Mouse (Mus musculus) megakaryocyte, adult 5-6 weeks (primary cell): ENCODE measurements at regions not wholly inside any gene's neighbourhood (a gene's known extent, or its start where the extent isn't known, plus 50 kb on each side); places are given as distances from the start of the nearest gene placed in this dataset.
"Not testable (repeated sequence)": the region's sequence is repeated elsewhere in the genome, so short reads cannot be mapped to it uniquely, and the experiment has no call there.

ENCODE experiments used
- ATAC-seq: 2 replicates; pipeline ENCODE4 v1.8.0; 2016; ENCODE audit warnings: mild to moderate bottlenecking, inconsistent platforms; ENCODE audit not compliant: poor library complexity, severe bottlenecking

GRCm38 (mm10) chr3:21918431-21918830 is 158.0 kb upstream of the Tbl1xr1 start:
- no peak for ATAC-seq

GRCm38 (mm10) chr3:21919931-21920330 is 156.5 kb upstream of the Tbl1xr1 start:
- 0 out of 2 replicates have a peak, but pooled peaks have one; percentile 30 for ATAC-seq

DNA sequence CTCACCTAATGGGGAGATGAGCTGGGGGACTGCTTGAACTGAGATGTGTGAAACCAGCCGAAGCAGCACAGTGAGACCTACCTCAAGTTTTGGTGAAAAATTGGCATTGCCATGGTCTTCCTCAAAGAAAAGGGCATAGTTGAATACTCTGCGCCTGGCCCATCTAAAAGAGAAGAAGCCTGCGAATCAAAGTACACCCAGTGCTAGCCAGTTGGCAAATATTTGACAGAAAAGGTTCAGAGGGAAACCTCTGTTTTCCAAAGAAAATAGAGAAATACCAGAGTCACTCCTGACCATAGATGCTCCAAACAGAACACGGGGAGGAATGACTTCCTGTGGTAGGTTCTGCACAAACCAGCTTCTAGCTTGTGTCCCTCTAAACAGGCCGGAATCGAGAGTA is 144.5 kb upstream of the Tbl1xr1 start:
- no peak for ATAC-seq

- ATAC-seq, result not testable (repeated sequence)
Measured at GRCm38 (mm10) chr3:21932696-21933095, 143.8 kb upstream of the Tbl1xr1 start.

DNA sequence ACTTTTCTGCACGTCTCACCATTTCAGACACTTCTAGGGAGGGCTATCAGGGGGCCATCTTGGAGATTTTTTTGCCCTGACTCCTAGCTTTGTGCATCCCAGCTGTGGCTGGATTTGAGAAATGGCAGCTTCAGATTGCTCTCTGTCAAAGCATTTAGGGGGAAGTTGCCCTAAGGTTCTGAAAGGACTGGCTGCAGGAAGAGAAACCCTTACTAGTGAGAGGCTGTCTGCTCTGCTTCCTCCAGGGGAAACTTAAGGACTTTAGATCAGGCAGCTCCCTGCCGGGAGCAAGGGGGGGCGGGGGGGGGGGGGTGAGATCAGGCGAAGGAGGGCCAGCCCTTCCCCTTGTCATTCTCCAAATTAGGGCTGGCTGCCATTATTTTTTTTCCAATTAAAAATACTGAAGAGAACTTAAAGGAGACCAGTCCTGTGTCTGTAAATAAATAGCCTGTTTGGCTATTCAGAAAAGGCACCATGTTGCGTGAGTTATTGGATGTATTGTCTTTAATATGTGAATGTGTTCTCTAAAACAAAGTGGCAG is 141.7 kb upstream of the Tbl1xr1 start:
- ATAC-seq, result peak; percentile 41

- peak; percentile 83 for ATAC-seq
Measured at GRCm38 (mm10) chr3:21935571-21936261, 140.7 kb upstream of the Tbl1xr1 start.

DNA sequence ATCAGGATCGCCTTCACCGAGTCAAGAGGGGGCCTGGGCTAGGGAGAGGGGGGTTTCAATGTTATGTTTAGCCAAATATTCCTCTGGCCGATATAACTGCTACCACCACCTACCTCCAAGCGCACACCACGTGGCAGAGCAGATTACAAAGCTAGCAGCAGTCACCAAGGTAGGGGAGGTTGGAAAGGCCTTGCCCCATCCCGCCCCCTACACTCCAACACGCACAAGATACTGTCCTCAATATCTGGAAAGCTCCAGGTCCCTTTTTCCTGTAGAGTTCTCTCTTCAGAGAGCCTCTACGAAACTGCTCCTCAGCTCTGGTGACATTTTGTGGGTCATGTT is 140.2 kb upstream of the Tbl1xr1 start:
- ATAC-seq, result peak; percentile 21

DNA sequence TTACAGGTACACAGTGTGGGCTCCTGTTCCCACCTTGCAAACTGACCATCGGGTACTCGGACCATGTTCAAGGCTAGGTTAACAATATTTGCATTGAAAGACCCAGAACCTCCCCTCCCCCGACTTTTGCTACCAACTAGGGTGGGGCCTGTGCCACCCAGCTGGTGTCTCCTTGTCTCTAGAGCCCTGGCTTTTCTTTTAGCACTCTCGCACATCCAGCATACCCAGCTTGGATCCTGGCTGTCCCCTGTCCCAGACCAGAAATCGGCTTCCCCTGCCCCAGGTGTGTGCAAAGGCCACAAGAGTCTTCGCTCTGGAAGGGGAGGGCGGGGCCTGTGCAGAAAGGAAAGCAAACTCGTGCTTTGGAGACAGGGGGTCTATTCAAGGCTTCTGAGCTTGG is 139.8 kb upstream of the Tbl1xr1 start:
- ATAC-seq, result no peak

DNA sequence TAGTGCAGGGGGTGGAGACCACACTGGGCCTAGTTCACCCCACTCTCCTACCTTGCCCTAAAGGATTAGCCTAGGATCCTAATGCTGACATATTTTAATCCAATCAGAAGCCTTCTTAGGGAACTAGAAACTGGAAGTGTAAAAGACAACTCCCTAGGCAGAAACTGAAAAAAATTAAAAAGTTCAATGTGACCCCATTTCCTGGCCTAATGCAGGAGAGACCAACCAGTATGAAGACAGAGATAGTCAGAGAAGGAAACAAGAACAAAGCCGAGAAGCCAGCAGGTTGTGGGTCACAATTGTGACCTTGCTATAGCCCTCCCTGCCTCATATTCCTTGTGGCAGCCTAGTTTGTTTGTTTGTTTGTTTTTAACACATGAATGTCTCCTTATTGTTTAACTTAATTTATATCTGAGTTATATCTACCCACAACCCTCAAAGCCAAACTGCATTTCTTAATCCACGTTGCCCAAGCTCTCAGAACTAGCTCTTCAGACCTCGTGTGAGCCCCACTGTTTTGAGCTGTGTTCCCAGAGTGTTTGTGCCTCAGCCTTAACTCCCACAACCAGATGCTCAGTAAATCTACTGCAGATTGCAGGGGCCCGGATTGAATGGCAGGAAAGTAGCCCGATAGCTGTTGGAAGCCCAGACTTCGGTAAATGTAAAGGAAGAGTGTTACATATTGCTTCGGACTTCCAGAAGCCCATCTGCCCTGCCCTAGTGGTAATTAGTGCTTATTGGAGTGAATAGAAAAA is 139.0 kb upstream of the Tbl1xr1 start:
- ATAC-seq, result 0 out of 2 replicates have a peak, but pooled peaks have one; percentile 8

GRCm38 (mm10) chr3:21938071-21938848 is 138.2 kb upstream of the Tbl1xr1 start:
- ATAC-seq, result no peak

DNA sequence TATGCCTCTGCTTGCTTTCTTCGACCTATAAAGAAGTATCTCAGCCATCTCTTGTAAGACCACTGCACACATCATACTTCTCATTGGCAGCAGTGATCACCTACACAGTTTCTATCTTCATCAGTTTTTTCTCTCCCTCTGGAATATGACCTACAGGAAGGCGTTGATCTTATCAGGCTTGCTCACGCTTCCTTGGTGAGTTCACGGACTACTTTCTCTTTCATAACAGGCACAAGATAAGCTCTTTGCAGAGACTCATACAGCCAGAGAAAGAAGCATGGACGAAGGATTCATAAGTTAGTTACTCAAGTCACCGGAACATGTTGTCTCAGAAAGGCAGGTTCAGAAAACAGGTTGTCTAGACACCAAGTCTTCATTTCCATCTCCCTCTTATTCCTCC is 136.7 kb upstream of the Tbl1xr1 start:
- ATAC-seq, result no peak

DNA sequence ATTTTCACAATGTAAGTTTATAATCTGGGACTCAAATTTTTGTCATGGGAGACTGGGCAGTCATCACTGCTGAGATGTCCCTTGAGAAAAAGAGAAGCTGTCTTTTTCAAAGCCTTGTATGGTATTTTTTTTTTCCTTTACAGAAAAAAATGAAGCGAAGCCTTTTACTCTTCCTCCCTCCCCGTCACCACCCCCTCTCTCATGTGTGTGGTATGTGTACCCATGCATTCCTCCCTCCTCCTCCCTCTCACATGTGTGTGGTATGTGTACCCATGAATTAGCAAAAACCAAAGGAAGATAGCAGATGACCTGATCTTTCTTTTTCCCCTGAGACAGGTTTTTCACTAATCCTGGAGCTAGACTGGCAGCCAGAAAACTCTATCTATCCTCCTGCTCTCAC is 134.9 kb upstream of the Tbl1xr1 start:
- no peak for ATAC-seq

GRCm38 (mm10) chr3:21942912-21943311 is 133.5 kb upstream of the Tbl1xr1 start:
- ATAC-seq, result no peak

DNA sequence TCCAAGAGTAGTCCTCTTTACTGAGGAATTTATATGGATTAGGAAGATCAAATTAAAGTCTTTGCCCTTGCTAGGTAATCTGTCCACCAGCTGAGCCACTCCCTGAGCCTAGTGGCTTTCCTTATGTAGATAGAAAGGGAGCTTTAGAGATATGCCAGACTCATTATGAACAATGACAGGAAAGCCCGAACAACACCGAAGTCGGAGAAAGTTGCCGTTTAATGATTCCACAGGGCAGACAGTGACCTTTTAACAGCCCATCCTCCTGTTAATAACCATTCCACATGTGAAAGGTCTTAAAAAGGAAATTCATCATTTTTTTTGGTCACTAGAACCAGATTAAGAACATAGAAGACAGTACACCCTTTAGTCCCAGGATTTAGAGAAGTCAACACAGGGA is 130.7 kb upstream of the Tbl1xr1 start:
- ATAC-seq, result no peak

DNA sequence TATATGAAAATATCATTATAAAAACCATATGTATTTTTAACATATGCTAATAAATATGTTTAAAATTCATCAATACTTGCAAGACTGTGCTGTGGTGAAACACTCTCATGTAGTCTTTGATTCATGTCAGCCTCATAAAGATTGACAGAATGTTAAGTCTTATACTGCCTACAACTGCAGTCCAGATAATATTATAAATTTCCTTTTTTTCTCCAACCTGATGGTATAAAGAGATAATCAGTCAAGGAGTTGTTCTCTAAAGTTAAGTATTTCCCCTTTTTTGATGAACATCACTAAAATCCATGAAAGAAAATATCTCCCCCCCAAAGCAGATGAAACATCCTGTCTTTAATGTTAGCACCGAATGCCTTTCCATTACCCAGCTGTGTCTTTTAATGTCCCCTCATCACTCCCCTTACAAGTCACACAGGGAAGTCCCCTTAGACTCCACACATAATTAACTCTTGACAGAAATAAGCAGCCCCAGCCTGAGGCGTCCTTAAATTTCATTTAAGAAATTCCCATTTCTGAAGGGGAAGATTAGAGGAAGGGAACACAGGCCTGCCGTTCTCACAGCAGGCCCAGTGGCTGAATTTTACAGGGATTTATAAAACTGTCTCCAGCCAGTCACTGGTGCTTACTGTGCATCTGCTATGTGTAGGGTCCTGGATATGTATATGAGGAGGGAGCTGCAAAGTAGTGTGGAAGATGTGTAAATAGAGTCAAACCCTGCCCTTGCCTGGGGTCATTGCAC is 129.0 kb upstream of the Tbl1xr1 start:
- no peak for ATAC-seq

- ATAC-seq, result no peak
Measured at GRCm38 (mm10) chr3:21948074-21948659, 128.3 kb upstream of the Tbl1xr1 start.

DNA sequence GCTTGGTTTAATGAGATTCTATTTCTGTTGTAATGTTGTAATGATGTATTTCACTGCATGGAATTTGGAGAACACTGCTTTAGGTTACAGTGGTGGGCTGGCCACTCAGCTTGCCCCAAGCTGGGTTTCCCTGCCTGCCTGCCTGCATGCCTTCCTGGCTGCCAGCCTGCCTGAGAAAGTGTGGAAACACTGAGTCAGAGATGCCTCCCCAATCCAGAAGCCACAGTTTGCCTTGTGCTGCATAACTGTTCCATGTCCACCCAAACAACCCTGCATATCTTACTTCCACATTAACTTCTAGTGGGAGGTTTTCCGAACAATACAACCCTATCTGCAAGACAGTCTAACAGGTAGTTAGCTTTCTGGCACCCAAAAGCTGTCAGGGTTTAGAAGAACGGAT is 127.0 kb upstream of the Tbl1xr1 start:
- ATAC-seq, result peak; percentile 32

- no peak for ATAC-seq
Measured at GRCm38 (mm10) chr3:21950571-21950970, 125.9 kb upstream of the Tbl1xr1 start.

- peak; percentile 56 for ATAC-seq
Measured at GRCm38 (mm10) chr3:21951446-21952285, 124.8 kb upstream of the Tbl1xr1 start.
